Mouse (Mus musculus): ENCODE measurements around the gene Ltbp3. TPM values are rescaled to one million over a fixed set of nuclear protein-coding genes. Genes with fewer than 3 reads are reported as not detected.

Gene Ltbp3
- total and polyA plus RNA-seq, 3 experiments, result 0.51 TPM; not detected in 2

DNA sequence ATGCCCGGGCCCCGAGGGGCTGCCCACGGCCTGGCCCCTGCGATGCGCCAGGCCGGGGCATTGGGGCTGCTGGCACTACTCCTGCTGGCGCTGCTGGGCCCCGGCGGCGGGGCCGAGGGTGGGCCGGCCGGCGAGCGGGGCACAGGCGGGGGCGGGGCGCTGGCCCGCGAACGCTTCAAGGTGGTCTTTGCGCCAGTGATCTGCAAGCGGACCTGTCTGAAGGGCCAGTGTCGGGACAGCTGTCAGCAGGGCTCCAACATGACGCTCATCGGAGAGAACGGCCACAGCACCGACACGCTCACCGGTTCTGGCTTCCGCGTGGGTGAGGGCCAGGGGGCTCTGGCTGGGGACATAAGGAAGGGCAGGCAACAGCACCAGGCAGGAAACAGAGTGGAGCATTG lies 1.5 kb downstream of the Ltbp3 start (continued):
- no peak for TF ChIP-seq ZMIZ1 (IDR thresholded peaks at IDR 0.05; ENCODE audit: low read depth, low read length)
- no peak for TF ChIP-seq ELF1 (IDR thresholded peaks at IDR 0.05; ENCODE audit: low read depth, low read length)

GRCm38 (mm10) chr19:5743576-5743975 lies 2.9 kb downstream of the Ltbp3 start:
- Histone ChIP-seq H3K9ac (ENCODE audit: insufficient read depth, low read depth) (no peak overlapping the region), H3K4me2 (ENCODE audit: insufficient read depth, low read depth, poor library complexity, severe bottlenecking) (no peak overlapping the region)

DNA sequence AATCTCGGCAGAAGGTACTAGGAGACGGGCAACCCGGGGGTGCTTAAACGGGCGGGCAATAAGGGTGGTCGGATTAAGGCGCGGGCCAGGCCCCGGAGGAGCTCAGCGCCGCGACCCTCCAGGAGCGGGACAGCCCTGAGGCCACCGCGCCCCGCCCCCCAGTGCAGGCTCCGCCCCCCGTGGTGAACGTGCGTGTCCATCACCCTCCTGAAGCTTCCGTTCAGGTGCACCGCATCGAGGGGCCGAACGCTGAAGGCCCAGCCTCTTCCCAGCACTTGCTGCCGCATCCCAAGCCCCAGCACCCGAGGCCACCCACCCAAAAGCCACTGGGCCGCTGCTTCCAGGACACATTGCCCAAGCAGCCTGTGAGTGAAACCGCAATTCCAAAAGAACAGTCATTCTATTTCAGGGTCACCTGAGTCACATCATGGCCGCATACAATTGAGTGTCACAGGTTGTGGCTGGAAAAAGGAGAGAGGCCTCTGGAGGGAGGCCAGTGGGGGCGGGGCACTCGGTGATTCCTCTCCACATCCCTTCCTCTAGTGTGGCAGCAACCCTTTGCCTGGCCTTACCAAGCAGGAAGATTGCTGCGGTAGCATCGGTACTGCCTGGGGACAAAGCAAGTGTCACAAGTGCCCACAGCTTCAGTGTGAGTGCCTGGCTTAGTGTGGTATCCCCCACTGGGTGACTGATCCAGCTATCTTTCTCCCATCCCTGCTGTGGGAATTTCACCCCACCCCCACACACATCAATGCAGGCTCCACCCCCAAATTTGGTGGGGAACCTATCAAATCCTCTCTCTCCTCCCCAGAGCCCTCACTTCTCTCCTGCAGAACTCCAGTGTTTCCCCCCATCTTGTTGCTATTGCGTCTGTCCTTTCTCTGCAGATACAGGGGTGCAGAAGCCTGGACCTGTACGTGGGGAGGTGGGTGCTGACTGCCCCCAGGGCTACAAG lies 5.3 kb downstream of the Ltbp3 start:
- DNase-seq (ENCODE audit: extremely low read depth), result no peak
- dilution Hi-C loops (cut with MboI; ENCODE audit: extremely low pct_ligation_motif_present, extremely low pct_unique_long_range_greater_than_20kb, low sequenced_read_pairs) (no loop called here), in situ Hi-C loops (cut with MboI; ENCODE audit: low pct_ligation_motif_present, low pct_unique_long_range_greater_than_20kb, low sequenced_read_pairs) (no loop called here)
- Histone ChIP-seq H3K9ac (ENCODE audit: insufficient read depth, low read depth) (no peak overlapping the region), H3K79me2 (replicated peaks; ENCODE audit: control insufficient read depth, extremely low read depth, insufficient read depth, poor library complexity, severe bottlenecking) (no peaks in the 10 kb centered on the region), H3K4me2 (ENCODE audit: insufficient read depth, low read depth, poor library complexity, severe bottlenecking) (no peak overlapping the region), H3K4me3 (replicated peaks in 1 of 3; ENCODE audit: low read depth in 2 of 3, low read length in 2 of 3, poor library complexity in 1 of 3) (no peak overlapping the region), H3K9me3 (replicated peaks; ENCODE audit: low read length) (no peaks in the 10 kb centered on the region), H3K4me1 (ENCODE audit: control insufficient read depth in 1 of 2, insufficient read depth in 2 of 2) (peaks cover 20 to 24% of the 10 kb centered on the region in 2 experiments), H3K27me3 (replicated peaks) (peaks cover 40% of the 10 kb centered on the region), H3K27ac (ENCODE audit: insufficient read depth, low read depth) (no peak overlapping the region), H3K36me3 (replicated peaks in 1 of 2; ENCODE audit: control insufficient read depth in 1 of 2, insufficient read depth in 1 of 2, low read length in 1 of 2) (no peaks in the 10 kb centered on the region)
- TF ChIP-seq JUN (IDR thresholded peaks at IDR 0.05; ENCODE audit: insufficient read depth, low read depth, low read length) (no peak), MAZ (IDR thresholded peaks at IDR 0.05; ENCODE audit: low read depth, low read length) (no peak), CTCF (conservative IDR thresholded peaks at IDR 0.05 in 1 of 2, IDR thresholded peaks at IDR 0.05 in 1 of 2; ENCODE audit: low read depth in 2 of 2, low read length in 2 of 2) (no peak), MEF2A (IDR thresholded peaks at IDR 0.05; ENCODE audit: borderline replicate concordance, low read depth, low read length) (no peak), CHD2 (IDR thresholded peaks at IDR 0.05; ENCODE audit: low read length) (no peak), ZNF384 (IDR thresholded peaks at IDR 0.05; ENCODE audit: low read depth, low read length) (no peak), NRF1 (IDR thresholded peaks at IDR 0.05; ENCODE audit: low read depth, low read length) (no peak), PAX5 (IDR thresholded peaks at IDR 0.05; ENCODE audit: low read length) (no peak)

More at GRCm38 (mm10) chr19:5743576-5743975, 2.9 kb downstream of the Ltbp3 start:
- H3K4me1 ChIP-seq (ENCODE audit: control insufficient read depth in 1 of 2, insufficient read depth in 2 of 2), result peaks cover 20 to 24% of the 10 kb centered on the region in 2 experiments
- dilution Hi-C loops (cut with MboI; ENCODE audit: extremely low pct_ligation_motif_present, extremely low pct_unique_long_range_greater_than_20kb, low sequenced_read_pairs), result no loop called here
- DNase-seq (ENCODE audit: extremely low read depth), result no peak
- H3K79me2 ChIP-seq (replicated peaks; ENCODE audit: control insufficient read depth, extremely low read depth, insufficient read depth, poor library complexity, severe bottlenecking), result no peaks in the 10 kb centered on the region
- H3K36me3 ChIP-seq (replicated peaks in 1 of 2; ENCODE audit: control insufficient read depth in 1 of 2, insufficient read depth in 1 of 2, low read length in 1 of 2), result no peaks in the 10 kb centered on the region
- H3K27ac ChIP-seq (ENCODE audit: insufficient read depth, low read depth), result no peak overlapping the region
- no peak for TF ChIP-seq MYC (IDR thresholded peaks at IDR 0.05; ENCODE audit: low read depth, low read length)
- no peak for TF ChIP-seq ELF1 (IDR thresholded peaks at IDR 0.05; ENCODE audit: low read depth, low read length)
- TF ChIP-seq MAX (IDR thresholded peaks at IDR 0.05; ENCODE audit: low read length), result no peak
- no peak for TF ChIP-seq IRF4 (IDR thresholded peaks at IDR 0.05; ENCODE audit: low read depth, low read length)
- no peak for TF ChIP-seq BHLHE40 (IDR thresholded peaks at IDR 0.05; ENCODE audit: low read depth, low read length)
- TF ChIP-seq E2F4 (IDR thresholded peaks at IDR 0.05; ENCODE audit: insufficient replicate concordance, low read depth, low read length), result no peak
- TF ChIP-seq ETS1 (conservative IDR thresholded peaks at IDR 0.05; ENCODE audit: low read depth, low read length), result no peak
- no peak overlapping the region for H3K4me3 ChIP-seq (replicated peaks in 1 of 3; ENCODE audit: low read depth in 2 of 3, low read length in 2 of 3, poor library complexity in 1 of 3)
- H3K27me3 ChIP-seq (replicated peaks), result peaks cover 34% of the 10 kb centered on the region
- H3K9me3 ChIP-seq (replicated peaks; ENCODE audit: low read length), result no peaks in the 10 kb centered on the region
- in situ Hi-C loops (cut with MboI; ENCODE audit: low pct_ligation_motif_present, low pct_unique_long_range_greater_than_20kb, low sequenced_read_pairs), result no loop called here

All from CH12.LX (cell line).